ENCODE assay signal across 13 mouse cellular contexts in genomic region chr1:58697607-58698006, GRCm38 (mm10). TPM values are rescaled to one million over a fixed set of nuclear protein-coding genes. Genes with fewer than 3 reads are reported as not detected.
DNase-seq lines count a peak whose midpoint lies in the region; ATAC-seq and TF ChIP-seq lines count a peak whose summit lies in the region.
"Not testable (repeated sequence)": the region's sequence is repeated elsewhere in the genome, so short reads cannot be mapped to it uniquely, and the experiment has no call there.
"Had no signal": no experiment of that assay in that cellular context is flagged by ENCODE, and none has a peak within 500 bp of the region (broad histone marks: within the 10 kb centered on the region; RNA-seq: fewer than 3 reads in every experiment).

No protein-coding gene starts in this region.

- not testable (repeated sequence) for H3K27me3 ChIP-seq in liver, adult 2 months (ENCODE audit: control insufficient read depth, insufficient read depth, low read length)

- TF ChIP-seq POLR2A in cortical plate, adult 2 months (IDR thresholded peaks at IDR 0.05; ENCODE audit: extremely low read depth, insufficient read depth, low read length); liver, adult 2 months (IDR thresholded peaks at IDR 0.05; ENCODE audit: extremely low read depth, insufficient read depth, low read length): not testable (repeated sequence)

- not testable (repeated sequence) for H3K79me2 ChIP-seq in liver, adult 2 months (ENCODE audit: control insufficient read depth, insufficient read depth, low read length)

- H3K4me1 ChIP-seq in cortical plate, adult 2 months (ENCODE audit: control insufficient read depth, insufficient read depth, low read length); liver, adult 2 months (ENCODE audit: control insufficient read depth, insufficient read depth, low read length): not testable (repeated sequence)

- intact Hi-C loops in heart, postnatal 10 days (cut with DNase I) = loop anchor here (2.0 kb wide), 1 partner anchor 199 kb away; no protein-coding TSS in a partner anchor

- peak; percentile 54 for TF ChIP-seq CTCF in cortical plate, adult 2 months (IDR thresholded peaks at IDR 0.05; ENCODE audit: extremely low read depth, insufficient read depth, low read length)
- TF ChIP-seq CTCF in liver, adult 2 months (IDR thresholded peaks at IDR 0.05; ENCODE audit: low read depth, low read length) = 0 out of 2 replicates have a peak, but pooled peaks have one; percentile 5

- ATAC-seq in activated CD4-positive, CD25-positive, alpha-beta regulatory T cell, adult 4 months = peak; percentile 63
- ATAC-seq in monocyte, adult 5-6 weeks (replicated peaks; ENCODE audit: insufficient number of reproducible peaks, low FRiP score, low TSS enrichment, poor library complexity, severe bottlenecking) = 0 out of 2 replicates have a peak, but pooled peaks have one; percentile 41

- not testable (repeated sequence) for H3K9ac ChIP-seq in liver, adult 2 months (ENCODE audit: low read depth, low read length)

- WGBS in liver, adult 2 months = 77% methylated on average over 1 of the region's 1 CpGs

- not testable (repeated sequence) for H3K27ac ChIP-seq in cortical plate, adult 2 months (ENCODE audit: insufficient read depth, low read length); liver, adult 2 months (replicated peaks; ENCODE audit: insufficient read depth, low read depth, low read length)

- DNase-seq in CD4-positive, CD25-positive, alpha-beta regulatory T cell, adult 2 months (ENCODE audit: low read depth, low spot score) = peak; percentile 70
- DNase-seq in heart, postnatal 10 days = peak; percentile 36 to 50
- DNase-seq in kidney, postnatal 10 days = peak; percentile 53
- DNase-seq in liver, adult 2 months (ENCODE audit: extremely low read depth, low read depth, low spot score) = peak; percentile 21
- DNase-seq in testis, postnatal 10 days (ENCODE audit: low spot score) = peak; percentile 40

- not testable (repeated sequence) for H3K4me3 ChIP-seq in cortical plate, adult 2 months (ENCODE audit: insufficient read depth, low read length); liver, adult 2 months (ENCODE audit: insufficient read depth, low read depth, low read length)

- H3K36me3 ChIP-seq in liver, adult 2 months (ENCODE audit: control insufficient read depth, insufficient read depth, low read length) = not testable (repeated sequence)

RNA-seq across cellular contexts. Expression of gene Als2cr12, which starts 1.8 kb away (rescaled TPM):
- polyA plus RNA-seq in activated CD4-positive, CD25-positive, alpha-beta regulatory T cell, adult 4 months (2017; shearing (Covaris generic)) = not detected
- not detected in 2 replicates for polyA plus RNA-seq in cortical plate, adult 2 months (2012; rRNA removed)
- under 1 TPM in 1 of 2 experiments, not detected in 1; 0.60 TPM for total RNA-seq in heart, postnatal 10 days (2021)
- total RNA-seq in liver, adult 2 months (2014; rRNA removed) = 0.13 and 0.74 TPM in 2 replicates
- polyA plus RNA-seq in liver, adult 2 months (2012; rRNA removed) = 0.07 TPM in 1 of 2 replicates, not detected in the other
- not detected in 3 replicates for total RNA-seq in monocyte, adult 5-6 weeks (2017)
- total RNA-seq: gastrocnemius, adult 8-10 months; left cerebral cortex, postnatal 10 days had no signal
- polyA plus RNA-seq: heart, embryonic 14.5 days; liver, embryonic 16.5 days; midbrain, embryonic 13.5 days had no signal

RNA-seq across cellular contexts. Expression of gene Cflar, which starts 13.7 kb away (rescaled TPM):
- 100 to 1,000 TPM; 172 to 177 TPM for polyA plus RNA-seq in activated CD4-positive, CD25-positive, alpha-beta regulatory T cell, adult 4 months (2017; shearing (Covaris generic))
- polyA plus RNA-seq in cortical plate, adult 2 months (2012; rRNA removed) = 13.2 and 14.7 TPM in 2 replicates
- total RNA-seq in heart, postnatal 10 days (2021) = 10 to 100 TPM; 65.7 to 68.1 TPM
- total RNA-seq in liver, adult 2 months (2014; rRNA removed) = 95.0 and 98.7 TPM in 2 replicates
- polyA plus RNA-seq in liver, adult 2 months (2012; rRNA removed) = 43.5 and 45.7 TPM in 2 replicates
- total RNA-seq in monocyte, adult 5-6 weeks (2017) = 127 to 227 TPM (median 128 TPM) in 3 replicates
